Mouse (Mus musculus): ENCODE measurements around the gene Capn9. TPM values are rescaled to one million over a fixed set of nuclear protein-coding genes. Genes with fewer than 3 reads are reported as not detected.
A peak's percentile ranks its signal among the peaks of the same experiment; 100 is the strongest.

Gene Capn9
- total RNA-seq, 2 experiments from 2014 or later = not detected

GRCm38 (mm10) chr8:124635247-124635502 lies 59.3 kb downstream of the Capn9 start:
- DNase-seq (ENCODE audit: low spot score in 2 of 2) = no peak

GRCm38 (mm10) chr8:124641599-124641998 lies 65.7 kb downstream of the Capn9 start:
- DNase-seq (ENCODE audit: low spot score in 2 of 2) = no peak

GRCm38 (mm10) chr8:124643540-124644339 lies 67.8 kb downstream of the Capn9 start:
- DNase-seq (ENCODE audit: low spot score in 2 of 2) = peak in 1 of 2 experiments; percentile 31

GRCm38 (mm10) chr8:124648311-124648710 lies 72.4 kb downstream of the Capn9 start:
- DNase-seq (ENCODE audit: low spot score in 2 of 2) = no peak

- DNase-seq (ENCODE audit: low spot score in 2 of 2) = no peak
These were observed 75.9 kb downstream of the Capn9 start for GRCm38 (mm10) chr8:124651776-124652175.

GRCm38 (mm10) chr8:124652546-124652945 lies 76.6 kb downstream of the Capn9 start:
- peak in 1 of 2 experiments; percentile 26 for DNase-seq (ENCODE audit: low spot score in 2 of 2)

- DNase-seq (ENCODE audit: low spot score in 2 of 2) = no peak
These were observed 77.9 kb downstream of the Capn9 start for GRCm38 (mm10) chr8:124653568-124654475.

GRCm38 (mm10) chr8:124657961-124658360 lies 82.0 kb downstream of the Capn9 start:
- DNase-seq (ENCODE audit: low spot score in 2 of 2) = no peak

- no peak for DNase-seq (ENCODE audit: low spot score in 2 of 2)
These were observed 82.5 kb downstream of the Capn9 start for GRCm38 (mm10) chr8:124658415-124658814.

- DNase-seq (ENCODE audit: low spot score in 2 of 2) = no peak
These were observed 85.9 kb downstream of the Capn9 start for GRCm38 (mm10) chr8:124661781-124662180.

GRCm38 (mm10) chr8:124662446-124663111 lies 86.7 kb downstream of the Capn9 start:
- DNase-seq (ENCODE audit: low spot score in 2 of 2) = no peak

GRCm38 (mm10) chr8:124663112-124663873 lies 87.4 kb downstream of the Capn9 start, which contains the start of gene 2310022B05Rik:
TSS of gene 2310022B05Rik (minus strand) at chr8:124663369.
- peak; percentile 74 to 86 for DNase-seq (ENCODE audit: low spot score in 2 of 2)

GRCm38 (mm10) chr8:124663874-124664230 lies 87.9 kb downstream of the Capn9 start:
- no peak for DNase-seq (ENCODE audit: low spot score in 2 of 2)

- DNase-seq (ENCODE audit: low spot score in 2 of 2) = no peak
These were observed 88.5 kb downstream of the Capn9 start for GRCm38 (mm10) chr8:124664414-124664813.

Other genes with a start within 250 kb of the Capn9 start
- gene Pgbd5, start 136.5 kb upstream of the Capn9 start, total RNA-seq (2021) = 1 to 10 TPM; 2.0 to 2.5 TPM
- 10 to 100 TPM; 29.3 to 33.9 TPM for gene Cog2, start 55.3 kb upstream of the Capn9 start, total RNA-seq (2021)
- gene Agt, start 6.4 kb upstream of the Capn9 start, total RNA-seq (2021) = 10 to 100 TPM; 28.5 to 37.1 TPM
- gene 2310022B05Rik, start 87.3 kb downstream of the Capn9 start, total RNA-seq (2021) = 10 to 100 TPM; 49.3 to 51.7 TPM
- gene Ttc13, start 145.9 kb downstream of the Capn9 start, total RNA-seq (2021) = 10 to 100 TPM; 28.2 to 33.1 TPM
- 1 to 10 TPM; 6.6 to 7.1 TPM for gene Arv1, start 146.0 kb downstream of the Capn9 start, total RNA-seq (2021)
- under 1 TPM; 0.86 to 0.96 TPM for gene Fam89a, start 175.7 kb downstream of the Capn9 start, total RNA-seq (2021)
- under 1 TPM; 0.12 to 0.13 TPM for gene Trim67, start 217.0 kb downstream of the Capn9 start, total RNA-seq (2021)